Mouse (Mus musculus) lung, adult 2 months (tissue): ENCODE measurements at regions not wholly inside any gene's neighbourhood (a gene's known extent, or its start where the extent isn't known, plus 50 kb on each side); places are given as distances from the start of the nearest gene placed in this dataset.

Experiments used
- CTCF ChIP-seq: fragments of 200-500 bp; IDR thresholded peaks from 2 replicates; pipeline ENCODE4 v1.5.1; 2011; ENCODE audit warnings: mild to moderate bottlenecking, low read length, control low read depth; ENCODE audit not compliant: insufficient read depth
- POLR2A ChIP-seq: fragments of 200-500 bp; IDR thresholded peaks from 2 replicates; pipeline ENCODE4 v1.6.1; 2011; ENCODE audit warnings: low read depth, mild to moderate bottlenecking, control low read depth, low read length, borderline replicate concordance; ENCODE audit errors: extremely low read depth

- TF ChIP-seq POLR2A (no peak), CTCF (no peak)
Measured at GRCm38 (mm10) chr10:67461862-67462261, 73.4 kb upstream of the Egr2 start.
